Mouse (Mus musculus): ENCODE measurements around the gene Gpr37l1. TPM values are rescaled to one million over a fixed set of nuclear protein-coding genes. Genes with fewer than 3 reads are reported as not detected.
"Not testable (repeated sequence)": the region's sequence is repeated elsewhere in the genome, so short reads cannot be mapped to it uniquely, and the experiment has no call there.

The Gpr37l1 gene
- polyA plus RNA-seq, 1 experiment from 2014 or later = not detected

DNA sequence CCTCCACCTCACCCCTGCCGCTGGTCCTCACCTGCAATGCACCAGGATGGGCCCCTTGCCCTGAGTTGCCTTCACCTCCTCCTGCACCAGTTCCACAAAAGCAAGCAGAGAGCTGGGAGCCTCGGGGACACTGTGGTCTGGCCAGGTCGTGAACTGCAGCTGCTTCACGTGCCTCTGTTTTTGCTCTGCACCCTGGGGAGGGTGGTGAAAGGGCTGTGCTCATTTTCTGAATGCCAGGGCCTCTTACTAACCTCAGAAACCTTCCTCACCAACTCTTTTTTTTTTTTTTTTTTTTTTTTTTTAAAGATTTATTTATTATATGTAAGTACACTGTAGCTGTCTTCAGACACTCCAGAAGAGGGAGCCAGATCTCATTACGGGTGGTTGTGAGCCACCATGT lies 56.2 kb downstream of the Gpr37l1 start:
- H3K4me1 ChIP-seq (replicated peaks); H3K36me3 ChIP-seq (replicated peaks); H3K27ac ChIP-seq (replicated peaks); H3K9ac ChIP-seq; H3K4me2 ChIP-seq; H3K27me3 ChIP-seq; ATAC-seq (ENCODE audit: insufficient read depth); H3K9me3 ChIP-seq (replicated peaks); H3K4me3 ChIP-seq (replicated peaks): not testable (repeated sequence)
- 53% methylated on average over 4 of the region's 5 CpGs for WGBS (ENCODE audit: insufficient replicate concordance)

Other genes with a start within 250 kb of the Gpr37l1 start
- gene Ppp1r12b, start 211.7 kb downstream of the Gpr37l1 start, polyA plus RNA-seq (2015; fragmentation: Nextera tagmentation; extraction: Ambion mirVana) = 2.3 and 2.5 TPM in 2 replicates
- 32.5 and 34.0 TPM in 2 replicates for gene Ube2t, start 205.1 kb downstream of the Gpr37l1 start, polyA plus RNA-seq (2015; fragmentation: Nextera tagmentation; extraction: Ambion mirVana)
- 0.18 and 0.25 TPM in 2 replicates for gene Lgr6, start 62.4 kb downstream of the Gpr37l1 start, polyA plus RNA-seq (2015; fragmentation: Nextera tagmentation; extraction: Ambion mirVana)
- gene Ptpn7, start 35.0 kb downstream of the Gpr37l1 start, polyA plus RNA-seq (2015; fragmentation: Nextera tagmentation; extraction: Ambion mirVana) = 10.7 and 10.9 TPM in 2 replicates
- 11.2 and 12.4 TPM in 2 replicates for gene Arl8a, start 20.9 kb downstream of the Gpr37l1 start, polyA plus RNA-seq (2015; fragmentation: Nextera tagmentation; extraction: Ambion mirVana)
- 1.0 and 1.4 TPM in 2 replicates for gene Elf3, start 90.9 kb upstream of the Gpr37l1 start, polyA plus RNA-seq (2015; fragmentation: Nextera tagmentation; extraction: Ambion mirVana)
- gene Rnpep, start 116.4 kb upstream of the Gpr37l1 start, polyA plus RNA-seq (2015; fragmentation: Nextera tagmentation; extraction: Ambion mirVana) = 25.9 and 26.6 TPM in 2 replicates
- gene Timm17a, start 146.1 kb upstream of the Gpr37l1 start, polyA plus RNA-seq (2015; fragmentation: Nextera tagmentation; extraction: Ambion mirVana) = 93.3 and 113 TPM in 2 replicates
- 0.12 and 0.16 TPM in 2 replicates for gene Lmod1, start 157.1 kb upstream of the Gpr37l1 start, polyA plus RNA-seq (2015; fragmentation: Nextera tagmentation; extraction: Ambion mirVana)
- gene Shisa4, start 207.6 kb upstream of the Gpr37l1 start, polyA plus RNA-seq (2015; fragmentation: Nextera tagmentation; extraction: Ambion mirVana) = 1.3 and 1.6 TPM in 2 replicates